Mouse (Mus musculus) limb, embryonic 13.5 days (tissue): ENCODE data around the gene Polrmt. TPM values are rescaled to one million over a fixed set of nuclear protein-coding genes. Genes with fewer than 3 reads are reported as not detected.
"Not testable (repeated sequence)": the region's sequence is repeated elsewhere in the genome, so short reads cannot be mapped to it uniquely, and the experiment has no call there.

Experiments used
- ATAC-seq: fragments of 200-750 bp; cut with Nextera tagmentation; 2 replicates; pipeline ENCODE4 v1.8.0; 2017; ENCODE audit warnings: low read depth, moderate number of reproducible peaks, moderate TSS enrichment; ENCODE audit not compliant: low FRiP score
- H3K27ac ChIP-seq: fragments of 300-500 bp; sonication (generic); 2 replicates; pipeline ENCODE4 v1.5.1; 2015; ENCODE audit warnings: inconsistent platforms, mild to moderate bottlenecking, moderate library complexity
- H3K27me3 ChIP-seq: fragments of 300-500 bp; sonication (generic); 2 replicates; pipeline ENCODE4 v1.6.1; 2015; ENCODE audit warnings: mild to moderate bottlenecking, inconsistent platforms
- H3K36me3 ChIP-seq: fragments of 300-500 bp; sonication (generic); 2 replicates; pipeline ENCODE4 v1.6.1; 2015; ENCODE audit warnings: inconsistent platforms, mild to moderate bottlenecking, moderate library complexity
- H3K4me1 ChIP-seq: fragments of 300-500 bp; sonication (generic); 2 replicates; pipeline ENCODE4 v1.6.1; 2015; ENCODE audit warnings: inconsistent platforms
- H3K4me2 ChIP-seq: fragments of 300-500 bp; sonication (generic); replicated peaks from 2 replicates; pipeline ENCODE4 v1.6.1; 2015; ENCODE audit warnings: inconsistent platforms, mild to moderate bottlenecking, moderate library complexity
- H3K4me3 ChIP-seq: fragments of 300-500 bp; sonication (generic); 2 replicates; pipeline ENCODE4 v1.5.1; 2015; ENCODE audit warnings: moderate library complexity, mild to moderate bottlenecking, inconsistent platforms
- H3K9ac ChIP-seq: fragments of 300-500 bp; sonication (generic); 2 replicates; pipeline ENCODE4 v1.6.1; 2015; ENCODE audit warnings: mild to moderate bottlenecking, inconsistent platforms
- H3K9me3 ChIP-seq: fragments of 300-500 bp; sonication (generic); 2 replicates; pipeline ENCODE4 v1.6.1; 2016; ENCODE audit warnings: inconsistent platforms
- WGBS: fragments of 180-500 bp; shearing (Covaris S2); methylation state at CpG from one replicate; pipeline ENCODE4 v1.1.7; 2015; 5-methylcytosine and 5-hydroxymethylcytosine counted together
- polyA plus RNA-seq: library from polyadenylated mRNA; unstranded; fragments of >200 nt; fragmentation: Nextera tagmentation; extraction: Ambion mirVana; gene quantifications from 2 replicates; pipeline ENCODE4 v1.2.1, GENCODE M21; 2015

The Polrmt gene
- polyA plus RNA-seq, 1 experiment from 2014 or later = 49.4 TPM

DNA sequence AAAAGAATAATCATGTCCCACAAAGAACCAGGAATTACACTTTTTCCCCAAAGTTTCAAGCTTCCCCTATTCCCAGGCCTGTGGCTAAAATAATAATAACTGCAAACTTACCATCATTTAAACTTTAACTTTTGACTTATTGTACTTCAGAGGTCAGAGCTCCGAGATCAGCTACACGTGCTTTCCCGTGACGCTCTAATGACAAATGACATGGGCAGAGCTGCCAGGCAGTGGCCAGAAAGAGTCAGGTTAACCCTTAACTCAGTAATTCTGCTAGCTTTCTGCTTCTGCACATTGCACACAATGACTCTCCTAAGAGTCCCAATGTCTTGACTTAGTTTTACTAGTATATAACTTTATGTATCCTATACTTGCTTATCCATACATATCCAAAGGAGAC is 22.9 kb upstream of the Polrmt start:
- no peaks in the 10 kb centered on the region for H3K9me3 ChIP-seq
- H3K27ac ChIP-seq = no peak overlapping the region
- no peak overlapping the region for H3K4me2 ChIP-seq
- peaks cover 4% of the 10 kb centered on the region; the same call in 1 of the 2 replicates for H3K36me3 ChIP-seq
- peaks cover 25% of the 10 kb centered on the region for H3K4me1 ChIP-seq
- H3K9ac ChIP-seq = no peak overlapping the region
- no peak for ATAC-seq
- WGBS = 33% methylated on average over 4 of the region's 4 CpGs
- H3K4me3 ChIP-seq = no peak overlapping the region
- H3K27me3 ChIP-seq = no peaks in the 10 kb centered on the region

DNA sequence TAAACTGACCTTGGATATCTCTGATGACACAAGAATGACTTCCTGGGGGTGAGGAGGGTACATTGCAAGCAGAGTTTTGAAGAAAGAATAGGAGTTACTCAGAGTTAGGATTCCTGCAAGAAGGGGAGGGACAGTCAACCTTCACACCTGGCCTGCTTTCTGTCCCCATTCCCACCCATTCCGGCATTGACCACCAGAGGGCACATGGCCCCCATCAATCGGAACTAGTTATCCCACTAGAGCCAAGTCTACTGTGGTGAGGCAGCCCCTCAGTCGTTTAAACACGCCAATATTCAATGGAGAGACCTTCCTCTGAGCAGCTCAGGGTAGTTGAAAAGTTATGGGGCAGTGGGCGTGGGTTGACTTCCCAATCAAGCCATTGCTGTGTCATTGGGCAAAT is 22.0 kb upstream of the Polrmt start:
- peaks cover 29% of the 10 kb centered on the region for H3K4me1 ChIP-seq
- no peak overlapping the region for H3K9ac ChIP-seq
- peak overlapping the region; percentile 97; the same call in 1 of the 2 replicates for H3K4me2 ChIP-seq
- H3K27ac ChIP-seq = no peak overlapping the region
- H3K36me3 ChIP-seq = peaks cover 4% of the 10 kb centered on the region; the same call in 1 of the 2 replicates
- 0% methylated on average over 5 of the region's 5 CpGs for WGBS
- H3K27me3 ChIP-seq = no peaks in the 10 kb centered on the region
- no peak overlapping the region for H3K4me3 ChIP-seq
- no peak for ATAC-seq
- no peaks in the 10 kb centered on the region for H3K9me3 ChIP-seq

DNA sequence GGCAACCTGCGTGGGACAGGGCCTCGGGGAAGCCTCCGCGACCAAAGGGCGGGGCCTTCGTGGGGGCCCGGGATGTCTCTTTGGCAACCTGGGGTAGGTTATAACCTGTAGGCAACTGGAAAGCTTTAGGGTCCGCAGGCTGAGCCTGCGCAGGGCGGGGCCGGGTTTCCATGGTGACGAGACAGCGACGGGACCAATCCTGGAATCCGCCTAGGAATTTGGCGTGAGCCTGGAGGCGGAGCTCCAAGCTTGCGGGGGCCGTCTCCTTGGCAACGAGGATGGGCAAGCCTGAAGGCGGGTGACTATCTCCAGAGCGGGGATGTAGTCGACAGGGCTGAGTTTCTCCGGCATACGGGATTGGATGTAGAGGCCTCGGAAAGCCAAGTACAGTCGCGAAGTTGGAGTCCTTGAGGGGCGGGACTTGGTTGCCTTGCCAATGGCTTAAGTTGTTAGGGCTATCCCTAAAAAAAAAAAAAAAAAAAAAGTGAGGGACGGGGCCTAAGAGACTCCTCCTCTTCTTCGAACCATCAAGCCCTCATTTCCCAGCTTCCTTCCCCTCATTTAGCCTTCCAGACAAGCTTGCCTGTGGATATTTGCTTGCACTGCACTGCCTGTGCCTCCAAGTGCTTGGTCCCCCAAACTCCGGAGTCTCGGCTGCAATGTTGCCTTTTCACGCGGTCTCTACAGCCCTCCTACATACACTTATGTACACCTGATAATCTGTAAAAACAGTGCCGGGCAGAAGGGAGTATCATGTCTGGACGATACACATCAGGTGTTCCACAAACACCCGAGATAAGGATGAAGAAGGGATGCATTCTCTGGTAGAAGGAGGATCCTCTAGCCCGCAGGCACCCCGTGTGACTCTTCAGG is 21.2 kb upstream of the Polrmt start:
- Histone ChIP-seq H3K36me3 (peaks cover 10% of the 10 kb centered on the region; the same call in 1 of the 2 replicates), H3K9ac (peak overlapping the region; percentile 62), H3K9me3 (no peaks in the 10 kb centered on the region), H3K4me2 (peak overlapping the region; percentile 97), H3K27me3 (no peaks in the 10 kb centered on the region), H3K27ac (peak overlapping the region; percentile 86), H3K4me1 (peaks cover 29% of the 10 kb centered on the region), H3K4me3 (peak overlapping the region; percentile 96)
- WGBS = 12% methylated on average over 40 of the region's 40 CpGs
- peak; percentile 85 for ATAC-seq

DNA sequence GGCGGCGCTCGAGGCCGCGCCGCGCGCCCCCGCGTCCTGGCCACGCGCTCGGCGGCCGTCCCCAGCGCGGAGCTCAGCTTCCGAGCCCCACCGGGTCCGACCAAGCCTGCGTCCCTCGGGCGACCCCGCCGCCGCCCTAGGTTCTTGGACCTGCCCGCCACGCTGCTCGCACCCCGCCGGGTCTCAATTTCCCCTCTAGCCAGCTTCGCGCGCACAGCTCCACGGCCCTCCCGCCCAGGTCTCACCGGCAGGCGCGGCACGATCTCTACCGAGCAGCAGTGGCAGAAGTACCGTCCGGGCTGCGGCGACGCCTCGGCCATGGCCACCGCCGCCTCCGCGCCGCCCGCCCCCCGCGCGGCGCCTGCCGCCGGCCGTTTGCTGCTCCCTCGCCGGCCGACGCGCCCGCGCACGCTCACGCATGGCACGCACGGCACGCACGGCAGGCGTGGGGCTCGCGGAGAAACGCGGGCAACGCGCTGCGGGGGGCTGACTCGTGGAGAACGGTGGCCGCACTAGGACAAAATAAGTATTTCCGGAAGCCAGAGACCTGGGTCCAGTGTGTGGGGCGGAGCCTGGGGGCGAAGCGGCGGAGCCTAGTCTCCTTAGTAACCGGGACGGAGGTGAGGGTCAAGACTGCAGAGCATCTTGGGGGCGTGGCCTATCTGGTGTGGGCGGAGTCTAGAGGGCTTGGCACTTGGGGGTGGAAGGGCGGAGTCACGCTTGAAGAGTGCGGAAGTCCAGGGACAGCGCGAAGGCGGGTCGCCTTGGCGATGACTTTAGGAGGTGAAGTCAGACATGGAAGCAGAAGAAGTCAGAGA is 20.3 kb upstream of the Polrmt start, which contains the start of gene Rnf126:
TSS of gene Rnf126 (minus strand) at position 445 of the 818 bp plus-strand sequence.
- H3K4me3 ChIP-seq = peak within 1 kb of the TSS; percentile 96
- ATAC-seq = peak; percentile 91
- H3K4me2 ChIP-seq = peak within 1 kb of the TSS; percentile 97
- H3K36me3 ChIP-seq = peaks cover 19% of the 10 kb centered on the region
- H3K9me3 ChIP-seq = no peaks in the 10 kb centered on the region
- H3K27ac ChIP-seq = peak within 1 kb of the TSS; percentile 92
- H3K27me3 ChIP-seq = no peaks in the 10 kb centered on the region
- H3K4me1 ChIP-seq = peaks cover 29% of the 10 kb centered on the region
- peak within 1 kb of the TSS; percentile 94 for H3K9ac ChIP-seq
- WGBS = under 1% methylated on average over 78 of the region's 101 CpGs

DNA sequence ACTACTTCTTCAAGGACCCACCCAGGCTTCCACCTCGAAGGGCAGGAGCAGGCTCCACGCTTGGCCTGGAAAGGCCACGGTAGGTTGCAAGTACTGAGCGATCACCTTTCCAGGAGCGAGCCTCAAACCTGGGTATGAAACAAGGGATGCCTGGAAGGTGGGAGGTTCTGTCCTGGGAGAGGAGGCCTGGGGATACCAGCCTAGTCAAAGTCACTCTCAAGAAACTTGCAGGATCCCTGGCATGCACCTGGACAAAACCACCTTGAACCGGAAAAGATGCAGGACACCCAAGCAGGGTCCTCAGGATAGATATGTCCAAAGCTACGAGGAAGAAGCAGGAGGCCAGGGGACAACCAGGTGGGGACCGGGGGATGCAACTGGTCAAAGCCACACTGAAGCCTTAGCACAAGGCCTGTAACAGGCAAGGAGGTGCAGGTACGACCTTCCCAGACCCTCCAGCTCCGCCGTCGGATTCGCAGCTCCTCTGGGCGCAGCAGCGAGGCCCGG is 19.7 kb upstream of the Polrmt start:
- Histone ChIP-seq H3K4me3 (peak overlapping the region; percentile 96), H3K27me3 (no peaks in the 10 kb centered on the region), H3K27ac (peak overlapping the region; percentile 92; the same call in 1 of the 2 replicates), H3K4me2 (peak overlapping the region; percentile 97), H3K36me3 (peaks cover 25% of the 10 kb centered on the region), H3K9ac (peak overlapping the region; percentile 94), H3K4me1 (peaks cover 29% of the 10 kb centered on the region), H3K9me3 (no peaks in the 10 kb centered on the region)
- WGBS = 8% methylated on average over 15 of the region's 16 CpGs
- no peak for ATAC-seq

DNA sequence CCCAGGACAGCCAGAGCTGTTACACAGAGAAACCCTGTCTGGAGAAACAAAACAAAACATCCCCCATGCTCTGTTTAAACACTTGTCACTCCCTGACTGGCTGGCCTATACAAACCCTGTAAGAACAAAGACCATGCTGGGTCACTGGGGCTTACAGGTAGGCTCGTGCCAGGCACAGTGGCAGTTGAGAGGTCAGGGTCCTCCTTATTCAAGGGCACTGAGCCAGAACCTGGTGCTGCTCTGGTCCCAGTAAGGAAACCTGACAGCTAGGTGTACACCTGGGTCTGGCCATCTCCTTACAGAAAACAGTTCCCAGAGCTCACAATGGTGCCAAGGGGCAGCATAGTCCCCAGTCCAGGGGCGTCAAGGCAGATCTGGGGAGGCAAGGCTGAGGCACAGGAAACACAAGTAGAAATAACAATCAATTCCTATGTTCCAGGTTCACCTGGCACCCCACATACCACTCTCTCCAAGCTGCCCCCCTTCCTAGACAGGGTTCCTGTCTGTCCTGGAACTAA is 18.9 kb upstream of the Polrmt start:
- WGBS = 86% methylated on average over 2 of the region's 2 CpGs
- H3K4me2 ChIP-seq = peak overlapping the region; percentile 97

DNA sequence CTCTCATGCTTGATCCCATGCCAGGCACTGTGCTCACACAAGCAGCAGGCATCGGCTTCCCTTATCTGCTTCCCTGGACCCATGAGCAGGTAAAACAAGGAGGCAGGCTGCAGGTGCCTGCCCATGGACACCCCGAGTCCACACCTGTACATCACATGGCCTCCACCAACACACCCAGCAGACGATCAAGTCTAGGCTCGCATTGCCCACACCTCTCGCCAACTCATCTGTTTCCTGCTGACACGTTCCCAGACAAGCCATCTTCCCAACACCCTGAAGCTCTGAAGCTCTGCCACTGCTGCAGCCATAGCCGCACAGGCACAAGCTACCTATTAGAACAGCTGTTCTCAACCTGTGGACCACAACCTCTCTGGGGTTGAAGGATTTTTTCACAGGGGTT is 17.9 kb upstream of the Polrmt start:
- Histone ChIP-seq H3K9me3 (no peaks in the 10 kb centered on the region), H3K4me3 (no peak overlapping the region), H3K4me2 (no peak overlapping the region), H3K9ac (0 out of 2 replicates have a peak overlapping the region, but pooled peaks have one; percentile 94), H3K36me3 (peaks cover 42% of the 10 kb centered on the region), H3K4me1 (peaks cover 29% of the 10 kb centered on the region), H3K27me3 (no peaks in the 10 kb centered on the region), H3K27ac (no peak overlapping the region)
- 80% methylated on average over 7 of the region's 7 CpGs for WGBS
- ATAC-seq = no peak

More for the DNA sequence above, 18.9 kb upstream of the Polrmt start:
- Histone ChIP-seq H3K4me3 (peak overlapping the region; percentile 96), H3K4me1 (peaks cover 29% of the 10 kb centered on the region), H3K9me3 (no peaks in the 10 kb centered on the region), H3K9ac (peak overlapping the region; percentile 94), H3K36me3 (peaks cover 33% of the 10 kb centered on the region), H3K27me3 (no peaks in the 10 kb centered on the region), H3K27ac (no peak overlapping the region)
- no peak for ATAC-seq

DNA sequence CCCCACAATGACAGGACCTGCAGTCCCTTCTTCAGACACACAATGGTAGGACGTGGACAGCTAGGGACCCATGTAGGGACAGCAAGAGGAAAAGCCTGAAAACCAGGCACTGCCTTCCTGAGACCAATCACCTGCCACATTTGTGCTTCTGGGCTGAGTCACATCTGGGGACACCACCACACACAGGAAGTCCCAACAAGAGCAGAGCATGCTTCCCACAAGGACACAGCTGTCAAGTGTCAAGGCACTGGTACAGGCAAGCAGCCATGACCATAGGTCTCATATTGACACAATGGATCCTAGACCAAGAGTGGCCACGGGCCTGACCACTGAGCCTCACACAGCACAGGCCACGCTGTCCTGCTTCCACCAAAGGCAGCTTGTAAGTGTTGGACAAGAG is 16.5 kb upstream of the Polrmt start:
- Histone ChIP-seq H3K4me2 (no peak overlapping the region), H3K4me1 (peaks cover 25% of the 10 kb centered on the region), H3K27ac (no peak overlapping the region), H3K27me3 (no peaks in the 10 kb centered on the region), H3K9me3 (no peaks in the 10 kb centered on the region), H3K36me3 (peaks cover 55% of the 10 kb centered on the region), H3K4me3 (no peak overlapping the region), H3K9ac (0 out of 2 replicates have a peak overlapping the region, but pooled peaks have one; percentile 94)
- WGBS = 86% methylated on average over 3 of the region's 3 CpGs
- no peak for ATAC-seq

DNA sequence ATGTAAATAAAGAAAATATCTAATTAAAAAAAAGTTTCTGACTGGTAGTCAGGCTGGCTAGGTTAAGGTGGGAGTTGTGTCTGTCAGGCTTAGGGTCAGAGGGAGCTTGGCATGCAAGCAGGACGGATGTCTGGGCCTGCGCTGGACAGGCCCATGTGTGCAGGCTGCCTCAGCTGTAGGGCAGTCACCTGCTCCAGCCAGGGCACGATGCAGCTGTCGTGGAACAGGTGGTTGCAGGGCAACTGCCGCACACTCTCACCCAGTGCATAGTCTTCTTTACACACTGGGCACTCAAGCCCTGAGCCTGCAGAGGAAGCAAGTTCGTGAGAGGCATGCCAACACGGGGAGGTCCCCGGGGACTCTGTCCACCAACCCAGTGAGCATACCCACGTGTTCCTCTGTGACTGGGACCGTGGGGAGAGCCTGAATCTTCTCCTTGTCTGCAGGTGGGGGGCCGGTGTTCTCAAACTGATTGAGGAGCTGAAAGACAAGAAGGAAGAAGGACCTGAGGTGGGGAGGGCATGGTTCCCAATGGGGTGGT is 14.3 kb upstream of the Polrmt start:
- ATAC-seq = no peak
- Histone ChIP-seq H3K4me2 (no peak overlapping the region), H3K9me3 (no peaks in the 10 kb centered on the region), H3K4me3 (no peak overlapping the region), H3K9ac (no peak overlapping the region), H3K27ac (no peak overlapping the region), H3K4me1 (peaks cover 17% of the 10 kb centered on the region), H3K36me3 (peaks cover 77% of the 10 kb centered on the region), H3K27me3 (no peaks in the 10 kb centered on the region)
- 90% methylated on average over 11 of the region's 11 CpGs for WGBS

DNA sequence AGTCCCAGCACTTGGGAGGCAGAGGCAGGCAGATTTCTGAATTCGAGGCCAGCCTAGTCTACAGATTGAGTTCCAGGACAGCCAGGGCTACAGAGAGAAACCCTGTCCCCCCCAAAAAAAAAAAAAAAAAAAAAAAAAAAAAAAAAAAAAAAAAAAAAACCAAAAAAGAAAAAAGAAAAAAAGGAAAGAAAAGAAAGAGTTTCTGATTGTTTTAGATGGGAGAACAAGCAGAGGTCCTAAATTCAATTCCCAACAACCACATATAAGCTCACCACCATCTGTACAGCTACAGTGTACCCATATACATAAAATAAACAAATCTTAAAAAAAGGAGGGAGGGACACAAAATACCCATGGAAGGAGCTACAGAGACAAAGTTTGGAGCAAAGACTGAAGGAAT is 13.3 kb upstream of the Polrmt start:
- H3K27ac ChIP-seq, H3K27me3 ChIP-seq, H3K9ac ChIP-seq, H3K4me2 ChIP-seq, ATAC-seq, H3K9me3 ChIP-seq, H3K4me3 ChIP-seq: not testable (repeated sequence)
- H3K4me1 ChIP-seq = peaks cover 17% of the 10 kb centered on the region
- H3K36me3 ChIP-seq = peaks cover 76% of the 10 kb centered on the region
- 100% methylated on average over 1 of the region's 1 CpGs for WGBS

DNA sequence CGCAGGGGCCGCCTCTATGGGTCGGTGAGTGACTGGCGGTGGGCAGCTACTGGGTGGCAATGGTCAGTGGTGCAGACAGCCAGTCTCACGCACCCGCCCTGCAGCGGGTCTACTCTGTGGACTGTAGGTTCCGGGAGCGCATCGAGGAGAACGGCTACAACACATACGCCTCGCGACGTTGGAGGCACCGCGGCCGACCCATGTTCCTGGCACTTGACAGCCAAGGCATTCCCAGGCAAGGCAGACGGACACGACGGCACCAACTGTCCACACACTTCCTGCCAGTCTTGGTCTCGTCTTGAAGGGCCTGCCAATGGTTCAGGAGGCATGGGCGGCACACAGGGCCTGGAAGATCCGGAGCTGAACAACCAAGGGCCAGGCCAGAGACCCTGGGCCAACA is 10.3 kb upstream of the Polrmt start:
- peaks cover 10% of the 10 kb centered on the region for H3K4me1 ChIP-seq
- H3K4me2 ChIP-seq = no peak overlapping the region
- H3K27ac ChIP-seq = no peak overlapping the region
- H3K36me3 ChIP-seq = peaks cover 60% of the 10 kb centered on the region
- H3K9me3 ChIP-seq = no peaks in the 10 kb centered on the region
- H3K9ac ChIP-seq = no peak overlapping the region
- ATAC-seq = no peak
- H3K4me3 ChIP-seq = no peak overlapping the region
- 92% methylated on average over 24 of the region's 24 CpGs for WGBS
- no peaks in the 10 kb centered on the region; the same call in 1 of the 2 replicates for H3K27me3 ChIP-seq
